Mouse (Mus musculus) heart, adult 18-20 months (tissue): ENCODE results near the gene Bag6. TPM values are rescaled to one million over a fixed set of nuclear protein-coding genes. Genes with fewer than 3 reads are reported as not detected.

Experiments
- DNase-seq, 2 experiments: peaks; one replicate each; pipeline ENCODE4 v3.0.0; 2021 to 2022; ENCODE audit warnings: mixed read lengths in 1 of 2
- total RNA-seq, 2 experiments: library from RNA; stranded (reverse); gene quantifications; 2 replicates each; pipeline ENCODE4 v1.2.3; 2021

Bag6 gene
- total RNA-seq, 2 experiments from 2014 or later: 242 to 244 TPM

- no peak for DNase-seq
Observed at GRCm38 (mm10) chr17:35167794-35168193, 32.8 kb downstream of the Bag6 start.

- DNase-seq: peak in 1 of 2 experiments; percentile 51
Observed at GRCm38 (mm10) chr17:35168541-35169207, 33.7 kb downstream of the Bag6 start.

- DNase-seq: peak in 1 of 2 experiments; percentile 58
Observed at GRCm38 (mm10) chr17:35172445-35173234, 37.7 kb downstream of the Bag6 start.

GRCm38 (mm10) chr17:35173329-35173728 is 38.4 kb downstream of the Bag6 start:
- DNase-seq: no peak

GRCm38 (mm10) chr17:35174201-35174977 is 39.4 kb downstream of the Bag6 start:
- no peak for DNase-seq

- DNase-seq: no peak
Observed at GRCm38 (mm10) chr17:35175382-35175781, 40.4 kb downstream of the Bag6 start.

GRCm38 (mm10) chr17:35175968-35176367 is 41.0 kb downstream of the Bag6 start, which contains the start of gene Aif1:
Gene Aif1 (minus strand): TSS chr17:35176068.
- no peak for DNase-seq

GRCm38 (mm10) chr17:35178528-35178927 is 43.5 kb downstream of the Bag6 start:
- DNase-seq: peak; percentile 76 to 81

GRCm38 (mm10) chr17:35180093-35180492 is 45.1 kb downstream of the Bag6 start:
- no peak for DNase-seq

GRCm38 (mm10) chr17:35185639-35186611 is 50.9 kb downstream of the Bag6 start:
- DNase-seq: peak; percentile 78 to 90

GRCm38 (mm10) chr17:35186681-35187080 is 51.7 kb downstream of the Bag6 start:
- peak; percentile 55 to 60 for DNase-seq

GRCm38 (mm10) chr17:35187345-35187744 is 52.4 kb downstream of the Bag6 start:
- DNase-seq: no peak

GRCm38 (mm10) chr17:35187959-35188610 is 53.1 kb downstream of the Bag6 start, which contains the start of gene Lst1:
Gene Lst1 (minus strand): TSS chr17:35188439.
- no peak for DNase-seq

- peak in 1 of 2 experiments; percentile 54 for DNase-seq
Observed at GRCm38 (mm10) chr17:35189186-35189585, 54.2 kb downstream of the Bag6 start.

- DNase-seq: no peak
Observed at GRCm38 (mm10) chr17:35190096-35190495, 55.1 kb downstream of the Bag6 start.

GRCm38 (mm10) chr17:35191723-35192122 is 56.7 kb downstream of the Bag6 start:
- no peak for DNase-seq

- DNase-seq: no peak
Observed at GRCm38 (mm10) chr17:35192924-35193323, 57.9 kb downstream of the Bag6 start.

GRCm38 (mm10) chr17:35193881-35194843 is 59.2 kb downstream of the Bag6 start, which contains the start of gene Ltb:
Gene Ltb (plus strand): TSS chr17:35194439.
- DNase-seq: no peak
